Mouse (Mus musculus): ENCODE results near the gene Creb3l1. TPM values are rescaled to one million over a fixed set of nuclear protein-coding genes. Genes with fewer than 3 reads are reported as not detected.

Gene Creb3l1
- polyA plus RNA-seq, 1 experiment, result 3.7 TPM

DNA sequence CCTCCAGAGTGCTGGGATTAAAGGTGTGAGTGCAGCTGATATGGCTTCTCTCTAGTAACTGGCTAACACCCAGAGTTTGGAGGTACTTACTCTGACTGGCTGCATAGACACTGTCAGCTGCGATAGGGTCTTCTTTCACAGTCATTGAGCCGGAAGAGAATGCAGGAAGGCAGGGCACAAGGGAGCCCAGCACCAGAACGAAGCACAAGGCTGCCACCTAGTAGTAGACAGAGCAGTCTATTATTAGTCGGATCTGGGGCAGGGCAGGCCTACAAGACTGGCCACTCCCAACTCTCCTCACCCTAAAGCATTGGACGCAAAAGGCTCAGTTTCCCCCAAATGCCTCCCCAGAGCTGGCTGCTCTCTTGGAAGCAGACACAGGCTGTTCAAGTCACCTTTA is 38.2 kb downstream of the Creb3l1 start:
- H3K4me1 ChIP-seq (ENCODE audit: control insufficient read depth, insufficient read depth, low read length), result peaks cover 18% of the 10 kb centered on the region
- H3K4me3 ChIP-seq (ENCODE audit: insufficient read depth, low read length), result peak overlapping the region; percentile 19
- 0 out of 2 replicates have a peak, but pooled peaks have one; percentile 25 for TF ChIP-seq CTCF (IDR thresholded peaks at IDR 0.05; ENCODE audit: low read depth, low read length)
- no peak for TF ChIP-seq POLR2A (IDR thresholded peaks at IDR 0.05; ENCODE audit: borderline replicate concordance, low read depth, low read length)
- peak overlapping the region; percentile 30 for H3K27ac ChIP-seq (ENCODE audit: insufficient read depth, low read depth, low read length)

DNA sequence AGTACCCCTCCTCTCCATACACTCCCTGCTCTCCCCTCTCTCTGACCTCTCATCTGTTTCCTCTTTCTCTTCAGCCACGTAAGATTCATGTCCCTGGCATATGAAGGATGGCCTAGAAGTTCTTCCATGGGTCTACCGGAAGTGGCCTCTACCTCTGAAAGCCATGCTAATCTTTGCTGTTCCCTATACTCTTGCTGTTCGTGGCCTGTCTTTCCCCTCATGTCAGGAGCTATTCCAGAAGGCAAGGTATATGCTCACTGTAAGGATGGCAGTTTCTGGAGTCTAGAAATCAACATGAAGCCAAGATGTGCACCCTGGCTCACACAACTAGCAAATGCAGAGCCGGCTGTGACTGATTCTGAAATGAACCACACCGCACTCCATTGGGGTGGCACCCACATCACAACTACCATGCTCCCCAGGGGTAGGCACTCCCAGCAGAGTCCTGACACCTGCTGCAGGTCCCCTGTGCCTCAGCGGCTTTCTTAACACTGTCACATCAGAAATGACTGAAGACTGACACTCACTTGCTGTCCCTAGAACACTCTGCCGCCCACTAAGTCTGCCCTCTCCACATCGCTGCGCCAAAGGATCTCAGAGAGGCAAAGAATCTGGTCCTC is 39.3 kb downstream of the Creb3l1 start:
- TF ChIP-seq POLR2A (IDR thresholded peaks at IDR 0.05; ENCODE audit: borderline replicate concordance, low read depth, low read length) (no peak), CTCF (IDR thresholded peaks at IDR 0.05; ENCODE audit: low read depth, low read length) (no peak)
- Histone ChIP-seq H3K4me3 (ENCODE audit: insufficient read depth, low read length) (peak overlapping the region; percentile 22), H3K4me1 (ENCODE audit: control insufficient read depth, insufficient read depth, low read length) (peaks cover 18% of the 10 kb centered on the region), H3K27ac (ENCODE audit: insufficient read depth, low read depth, low read length) (peak overlapping the region; percentile 83)

DNA sequence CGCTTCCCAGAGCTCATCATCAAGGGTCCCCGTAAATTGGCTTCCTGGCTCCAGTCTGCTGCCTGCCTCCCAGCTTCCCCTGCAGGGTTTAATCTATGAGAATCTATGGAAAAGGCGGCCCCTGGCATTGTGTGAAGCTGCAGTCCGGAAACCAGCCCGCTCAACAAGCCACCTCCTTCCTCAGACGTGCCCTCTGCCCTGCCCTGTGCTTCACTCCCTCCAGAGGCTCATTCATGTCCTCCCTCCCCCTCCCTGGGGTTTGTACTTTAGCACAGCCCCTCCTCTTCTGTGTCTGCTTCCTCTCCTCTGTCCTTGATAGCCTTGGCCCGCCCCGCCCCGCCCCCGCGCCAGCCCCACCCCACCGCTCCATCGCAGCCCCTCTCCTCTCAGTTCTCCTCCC is 39.9 kb downstream of the Creb3l1 start:
- Histone ChIP-seq H3K27ac (ENCODE audit: insufficient read depth, low read depth, low read length) (peak overlapping the region; percentile 88), H3K4me1 (ENCODE audit: control insufficient read depth, insufficient read depth, low read length) (peaks cover 18% of the 10 kb centered on the region), H3K4me3 (ENCODE audit: insufficient read depth, low read length) (peak overlapping the region; percentile 43)
- TF ChIP-seq CTCF (IDR thresholded peaks at IDR 0.05; ENCODE audit: low read depth, low read length) (no peak), POLR2A (IDR thresholded peaks at IDR 0.05; ENCODE audit: borderline replicate concordance, low read depth, low read length) (no peak)

DNA sequence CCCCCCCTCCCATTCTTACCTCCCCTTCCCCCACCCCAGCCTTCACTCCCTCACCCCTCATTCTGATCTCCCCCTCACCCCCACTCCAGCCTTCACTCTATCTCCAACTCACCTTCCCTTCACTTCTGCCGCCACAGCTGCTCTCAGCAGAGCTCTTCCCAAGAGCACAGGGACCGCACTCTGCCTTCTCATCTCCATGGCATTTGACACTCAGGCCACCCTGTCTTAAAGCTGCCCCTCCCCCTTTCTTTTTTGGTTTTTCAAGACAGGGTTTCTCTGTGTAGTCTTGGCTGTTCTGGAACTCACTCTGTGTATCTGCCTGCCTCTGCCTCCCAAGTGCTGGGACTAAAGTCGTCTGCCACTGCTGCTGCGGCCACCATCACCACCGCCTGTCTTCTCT is 43.5 kb downstream of the Creb3l1 start:
- Histone ChIP-seq H3K4me3 (ENCODE audit: insufficient read depth, low read length) (no peak overlapping the region), H3K4me1 (ENCODE audit: control insufficient read depth, insufficient read depth, low read length) (peaks cover 21% of the 10 kb centered on the region), H3K27ac (ENCODE audit: insufficient read depth, low read depth, low read length) (no peak overlapping the region)
- no peak for TF ChIP-seq CTCF (IDR thresholded peaks at IDR 0.05; ENCODE audit: low read depth, low read length)
- TF ChIP-seq POLR2A (IDR thresholded peaks at IDR 0.05; ENCODE audit: borderline replicate concordance, low read depth, low read length), result no peak

DNA sequence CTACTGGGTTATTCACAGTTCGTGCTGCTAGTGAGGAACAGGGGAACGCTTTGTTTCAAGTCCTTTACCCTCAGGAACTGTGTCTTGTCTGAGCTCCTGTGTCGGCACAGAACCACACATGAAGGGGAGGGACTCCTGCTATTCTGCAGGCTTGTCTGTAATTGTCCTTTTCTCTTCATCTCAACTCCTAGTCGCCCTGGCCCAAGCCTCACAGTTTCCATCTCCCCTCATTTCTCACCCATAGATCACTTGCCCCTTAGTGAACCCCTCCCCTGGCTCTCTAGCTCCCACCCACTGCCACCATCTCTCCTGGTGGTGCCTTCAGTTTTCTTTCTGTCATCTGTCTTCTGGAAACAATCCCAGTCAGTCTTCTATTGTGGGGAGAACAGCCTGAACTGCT is 44.1 kb downstream of the Creb3l1 start:
- H3K27ac ChIP-seq (ENCODE audit: insufficient read depth, low read depth, low read length), result no peak overlapping the region
- no peak for TF ChIP-seq CTCF (IDR thresholded peaks at IDR 0.05; ENCODE audit: low read depth, low read length)
- no peak for TF ChIP-seq POLR2A (IDR thresholded peaks at IDR 0.05; ENCODE audit: borderline replicate concordance, low read depth, low read length)
- H3K4me1 ChIP-seq (ENCODE audit: control insufficient read depth, insufficient read depth, low read length), result peaks cover 17% of the 10 kb centered on the region
- H3K4me3 ChIP-seq (ENCODE audit: insufficient read depth, low read length), result no peak overlapping the region

DNA sequence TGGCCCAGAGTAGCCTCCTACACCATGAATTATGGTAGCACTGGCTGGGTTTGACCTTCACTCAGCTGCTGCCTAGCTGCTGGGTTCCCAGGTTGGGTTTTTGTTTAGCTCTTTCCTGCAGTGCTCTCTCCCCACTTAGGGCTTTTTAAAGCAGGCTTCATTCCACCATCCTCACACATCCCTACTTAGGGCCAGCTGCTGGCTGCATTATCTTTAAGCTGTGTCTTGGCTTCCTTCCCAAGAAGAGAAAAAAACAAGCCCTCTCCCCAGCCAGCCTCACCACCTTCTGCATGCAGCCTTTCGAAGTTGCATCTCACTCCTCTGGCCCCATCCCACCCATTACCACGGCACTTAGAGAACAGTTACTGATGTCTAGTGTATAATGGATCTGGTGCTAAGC is 45.8 kb downstream of the Creb3l1 start:
- peaks cover 17% of the 10 kb centered on the region for H3K4me1 ChIP-seq (ENCODE audit: control insufficient read depth, insufficient read depth, low read length)
- no peak overlapping the region for H3K4me3 ChIP-seq (ENCODE audit: insufficient read depth, low read length)
- no peak for TF ChIP-seq POLR2A (IDR thresholded peaks at IDR 0.05; ENCODE audit: borderline replicate concordance, low read depth, low read length)
- no peak for TF ChIP-seq CTCF (IDR thresholded peaks at IDR 0.05; ENCODE audit: low read depth, low read length)
- no peak overlapping the region for H3K27ac ChIP-seq (ENCODE audit: insufficient read depth, low read depth, low read length)

DNA sequence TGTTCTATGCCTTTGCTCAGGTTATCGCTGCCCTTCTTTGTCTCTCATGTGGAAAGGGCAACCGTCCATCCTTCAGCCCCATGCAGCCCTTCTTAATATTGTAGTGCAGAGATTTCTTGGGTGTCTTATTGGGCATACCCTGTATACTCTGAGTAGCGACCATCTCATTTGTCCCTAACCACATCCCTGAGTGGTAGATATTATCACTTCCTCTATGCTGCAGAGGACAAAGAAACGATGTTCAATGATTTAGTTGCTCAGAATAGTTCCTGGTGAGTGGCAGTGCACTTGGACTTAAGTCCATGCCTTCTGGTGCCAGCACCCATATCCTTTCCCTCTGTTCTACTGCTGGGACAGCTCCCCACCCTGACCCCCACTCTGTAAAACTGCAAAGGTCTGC is 46.3 kb downstream of the Creb3l1 start:
- no peak for TF ChIP-seq POLR2A (IDR thresholded peaks at IDR 0.05; ENCODE audit: borderline replicate concordance, low read depth, low read length)
- no peak for TF ChIP-seq CTCF (IDR thresholded peaks at IDR 0.05; ENCODE audit: low read depth, low read length)
- Histone ChIP-seq H3K4me1 (ENCODE audit: control insufficient read depth, insufficient read depth, low read length) (peaks cover 23% of the 10 kb centered on the region), H3K27ac (ENCODE audit: insufficient read depth, low read depth, low read length) (no peak overlapping the region), H3K4me3 (ENCODE audit: insufficient read depth, low read length) (no peak overlapping the region)

DNA sequence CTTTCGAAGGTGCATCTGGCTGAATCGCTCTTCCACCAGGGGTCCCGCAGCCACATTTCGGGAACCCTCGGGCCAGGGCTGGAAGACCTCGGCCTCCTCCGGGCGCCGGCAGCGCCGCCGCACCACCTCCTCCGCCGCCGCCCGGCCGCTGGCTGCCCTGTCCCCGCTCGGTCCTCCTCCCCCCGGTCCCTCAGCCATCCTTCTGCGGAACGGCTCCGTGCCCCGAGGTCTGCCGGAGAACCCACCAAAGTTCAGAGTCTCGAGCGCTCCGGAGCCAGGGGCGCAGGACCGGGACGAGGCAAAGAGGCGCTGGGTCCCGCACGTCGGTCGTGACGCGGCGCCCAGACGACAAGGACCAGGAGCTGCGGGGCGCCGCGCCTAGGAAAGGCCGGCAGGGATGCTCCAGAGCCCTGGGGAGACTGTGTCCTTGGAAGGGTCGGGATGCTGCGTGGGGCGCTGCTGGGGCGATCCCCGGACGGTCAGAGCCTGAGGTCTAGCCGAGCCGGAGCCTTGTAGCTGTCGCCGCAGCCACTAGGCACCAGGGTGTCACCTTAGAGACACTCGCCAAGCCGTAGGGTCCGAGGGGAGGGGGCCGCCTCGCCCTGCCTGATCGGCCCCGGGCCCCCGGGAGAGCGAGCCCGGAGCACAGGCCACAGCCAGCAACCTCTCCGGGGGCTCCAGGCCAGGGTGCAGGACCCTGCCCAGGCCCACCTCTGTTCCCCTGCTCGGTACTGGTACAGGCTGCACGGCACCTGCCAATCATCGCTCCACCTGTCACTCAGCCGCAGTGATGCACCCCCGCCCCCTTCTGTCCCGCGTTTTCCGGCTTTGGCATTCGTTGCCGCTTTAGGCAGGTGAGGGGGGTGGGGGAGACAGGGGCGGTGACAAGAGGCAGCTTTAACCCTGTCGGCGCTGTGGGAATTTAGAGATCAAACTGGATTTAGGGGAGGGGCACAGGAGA is 48.4 kb downstream of the Creb3l1 start, which contains the start of gene Dgkz:
Gene Dgkz, minus strand, starts transcription at position 284 of the 961 bp plus-strand sequence.
- Histone ChIP-seq H3K27ac (ENCODE audit: insufficient read depth, low read depth, low read length) (no peak within 1 kb of the TSS), H3K4me1 (ENCODE audit: control insufficient read depth, insufficient read depth, low read length) (peaks cover 32% of the 10 kb centered on the region), H3K4me3 (ENCODE audit: insufficient read depth, low read length) (peak within 1 kb of the TSS; percentile 32)
- TF ChIP-seq POLR2A (IDR thresholded peaks at IDR 0.05; ENCODE audit: borderline replicate concordance, low read depth, low read length) (no peak), CTCF (IDR thresholded peaks at IDR 0.05; ENCODE audit: low read depth, low read length) (no peak)

DNA sequence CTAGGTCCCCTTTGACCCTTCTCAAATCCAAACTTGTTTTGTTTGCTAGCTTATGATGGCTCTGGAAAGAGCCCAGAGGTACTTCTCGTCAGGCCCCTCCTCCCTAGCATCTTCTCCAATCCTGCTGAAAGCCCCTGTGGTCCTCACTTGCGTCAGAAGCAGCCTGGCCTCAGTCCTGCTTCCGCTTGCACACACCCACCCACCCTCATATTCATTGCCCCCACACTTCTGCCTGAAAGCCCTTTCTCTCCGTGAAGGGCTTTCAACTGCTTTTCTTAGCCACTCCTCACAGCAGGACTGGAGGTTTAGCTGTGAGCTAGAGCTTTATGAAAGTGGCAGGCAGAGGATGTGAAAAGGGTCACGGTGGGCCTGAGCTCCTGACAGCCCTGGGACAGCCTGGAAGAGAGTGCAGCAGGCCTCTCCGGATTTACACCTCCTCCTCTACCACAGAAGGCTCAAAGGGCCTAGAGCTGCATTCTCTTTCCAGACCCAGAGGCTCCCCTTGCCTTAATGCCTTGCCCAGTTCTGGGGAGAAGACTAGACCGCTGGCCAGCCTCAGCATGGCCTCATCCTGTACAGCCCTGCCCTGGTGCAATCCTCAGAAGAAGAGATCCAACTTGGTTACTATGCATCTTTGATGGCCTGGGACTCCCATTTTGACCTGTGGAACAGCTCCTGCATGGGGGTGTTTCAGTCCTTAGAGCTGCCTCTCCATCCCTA is 50.7 kb downstream of the Creb3l1 start:
- no peak overlapping the region for H3K4me3 ChIP-seq (ENCODE audit: insufficient read depth, low read length)
- H3K27ac ChIP-seq (ENCODE audit: insufficient read depth, low read depth, low read length), result no peak overlapping the region
- peaks cover 55% of the 10 kb centered on the region for H3K4me1 ChIP-seq (ENCODE audit: control insufficient read depth, insufficient read depth, low read length)
- TF ChIP-seq CTCF (IDR thresholded peaks at IDR 0.05; ENCODE audit: low read depth, low read length) (no peak), POLR2A (IDR thresholded peaks at IDR 0.05; ENCODE audit: borderline replicate concordance, low read depth, low read length) (no peak)

Measured in bone marrow macrophage, adult 2 months (primary cell).